Mouse (Mus musculus) neural tube, embryonic 11.5 days (tissue): ENCODE results near the gene Txn2. TPM values are rescaled to one million over a fixed set of nuclear protein-coding genes. Genes with fewer than 3 reads are reported as not detected.

Experiments
- ATAC-seq: fragments of 200-750 bp; cut with Nextera tagmentation; 2 replicates; pipeline ENCODE4 v1.8.0; 2017; ENCODE audit warnings: moderate number of reproducible peaks, mild to moderate bottlenecking, moderate TSS enrichment, moderate library complexity; ENCODE audit not compliant: insufficient read depth, low FRiP score, low TSS enrichment
- DNase-seq: peaks from one replicate; pipeline ENCODE4 v3.0.0-alpha.2; 2015; ENCODE audit warnings: low spot score
- H3K27ac ChIP-seq: fragments of 300-500 bp; sonication (generic); 2 replicates; pipeline ENCODE4 v1.5.1; 2014; ENCODE audit warnings: low read depth, mild to moderate bottlenecking, low read length
- H3K27me3 ChIP-seq: fragments of 300-500 bp; sonication (generic); 2 replicates; pipeline ENCODE4 v1.6.1; 2014; ENCODE audit warnings: mild to moderate bottlenecking, low read length, mixed read lengths; ENCODE audit not compliant: control insufficient read depth, insufficient read depth
- H3K36me3 ChIP-seq: fragments of 300-500 bp; sonication (generic); 2 replicates; pipeline ENCODE4 v1.6.1; 2014; ENCODE audit warnings: mild to moderate bottlenecking, low read length, moderate library complexity, mixed read lengths; ENCODE audit not compliant: control insufficient read depth, insufficient read depth
- H3K4me1 ChIP-seq: fragments of 300-500 bp; sonication (generic); 2 replicates; pipeline ENCODE4 v1.6.1; 2014; ENCODE audit warnings: low read length, mixed read lengths; ENCODE audit not compliant: control insufficient read depth, insufficient read depth
- H3K4me2 ChIP-seq: fragments of 300-500 bp; sonication (generic); 2 replicates; pipeline ENCODE4 v1.6.1; 2014; ENCODE audit warnings: low read depth, mild to moderate bottlenecking, moderate library complexity
- H3K4me3 ChIP-seq: fragments of 300-500 bp; sonication (generic); 2 replicates; pipeline ENCODE4 v1.5.1; 2014; ENCODE audit warnings: low read depth, low read length
- H3K9ac ChIP-seq: fragments of 300-500 bp; sonication (generic); 2 replicates; pipeline ENCODE4 v1.6.1; 2014; ENCODE audit warnings: mild to moderate bottlenecking, low read length
- H3K9me3 ChIP-seq: fragments of 300-500 bp; sonication (generic); 2 replicates; pipeline ENCODE4 v1.6.1; 2016; ENCODE audit warnings: low read length; ENCODE audit not compliant: control insufficient read depth
- WGBS: fragments of 180-500 bp; shearing (Covaris S2); extraction: QIAGEN DNeasy Blood & Tissue Kit; methylation state at CpG from one replicate; pipeline ENCODE4 v1.1.7; 2014; 5-methylcytosine and 5-hydroxymethylcytosine counted together
- polyA plus RNA-seq: library from polyadenylated mRNA; unstranded; fragments of >200 nt; fragmentation: Nextera tagmentation; extraction: Ambion mirVana; gene quantifications from 2 replicates; pipeline ENCODE4 v1.2.1, GENCODE M21; 2014

Txn2 gene
- polyA plus RNA-seq, 1 experiment from 2014 or later: 277 TPM

GRCm38 (mm10) chr15:77892420-77892819 is 36.4 kb downstream of the Txn2 start:
- peak; percentile 3 for DNase-seq
- no peak overlapping the region for H3K9ac ChIP-seq
- H3K27me3 ChIP-seq: no peaks in the 10 kb centered on the region
- no peak overlapping the region for H3K27ac ChIP-seq
- no peak overlapping the region for H3K4me2 ChIP-seq
- H3K36me3 ChIP-seq: no peaks in the 10 kb centered on the region
- no peak overlapping the region for H3K4me3 ChIP-seq
- no peaks in the 10 kb centered on the region for H3K9me3 ChIP-seq
- WGBS: 91% methylated on average over 10 of the region's 10 CpGs
- H3K4me1 ChIP-seq: no peaks in the 10 kb centered on the region
- ATAC-seq: no peak

- Histone ChIP-seq H3K4me3 (no peak overlapping the region), H3K4me2 (no peak overlapping the region), H3K9ac (no peak overlapping the region), H3K27me3 (no peaks in the 10 kb centered on the region), H3K4me1 (no peaks in the 10 kb centered on the region), H3K9me3 (no peaks in the 10 kb centered on the region), H3K27ac (no peak overlapping the region), H3K36me3 (no peaks in the 10 kb centered on the region)
- 86% methylated on average over 8 of the region's 8 CpGs for WGBS
- ATAC-seq: no peak
- peak; percentile 6 for DNase-seq
Measured at GRCm38 (mm10) chr15:77891766-77892165, 37.0 kb downstream of the Txn2 start.

GRCm38 (mm10) chr15:77889761-77890422 is 38.9 kb downstream of the Txn2 start:
- no peaks in the 10 kb centered on the region for H3K4me1 ChIP-seq
- H3K27ac ChIP-seq: no peak overlapping the region
- WGBS: 41% methylated on average over 4 of the region's 4 CpGs
- H3K27me3 ChIP-seq: no peaks in the 10 kb centered on the region
- ATAC-seq (no peak), DNase-seq (no peak)
- no peak overlapping the region for H3K4me2 ChIP-seq
- H3K9ac ChIP-seq: no peak overlapping the region
- H3K9me3 ChIP-seq: no peaks in the 10 kb centered on the region
- no peak overlapping the region for H3K4me3 ChIP-seq
- H3K36me3 ChIP-seq: no peaks in the 10 kb centered on the region

GRCm38 (mm10) chr15:77888286-77888685 is 40.5 kb downstream of the Txn2 start:
- ATAC-seq (no peak), DNase-seq (no peak)
- no peaks in the 10 kb centered on the region for H3K27me3 ChIP-seq
- no peak overlapping the region for H3K27ac ChIP-seq
- WGBS: 68% methylated on average over 7 of the region's 7 CpGs
- no peak overlapping the region for H3K4me2 ChIP-seq
- H3K9ac ChIP-seq: no peak overlapping the region
- H3K36me3 ChIP-seq: no peaks in the 10 kb centered on the region
- no peaks in the 10 kb centered on the region for H3K4me1 ChIP-seq
- H3K9me3 ChIP-seq: no peaks in the 10 kb centered on the region
- no peak overlapping the region for H3K4me3 ChIP-seq

- Histone ChIP-seq H3K4me1 (no peaks in the 10 kb centered on the region), H3K4me3 (no peak overlapping the region), H3K27me3 (no peaks in the 10 kb centered on the region), H3K4me2 (no peak overlapping the region), H3K27ac (no peak overlapping the region), H3K9me3 (no peaks in the 10 kb centered on the region), H3K36me3 (no peaks in the 10 kb centered on the region), H3K9ac (no peak overlapping the region)
- no peak for DNase-seq
- WGBS: 50% methylated on average over 1 of the region's 1 CpGs
- ATAC-seq: no peak
Measured at GRCm38 (mm10) chr15:77887093-77887488, 41.7 kb downstream of the Txn2 start.

- Histone ChIP-seq H3K9ac (no peak overlapping the region), H3K36me3 (no peaks in the 10 kb centered on the region), H3K27me3 (no peaks in the 10 kb centered on the region), H3K4me1 (no peaks in the 10 kb centered on the region), H3K27ac (no peak overlapping the region), H3K4me2 (no peak overlapping the region), H3K4me3 (no peak overlapping the region), H3K9me3 (no peaks in the 10 kb centered on the region)
- ATAC-seq (no peak), DNase-seq (no peak)
- whole genome bisulfite sequencing: 93% methylated on average over 4 of the region's 5 CpGs
Measured at GRCm38 (mm10) chr15:77886369-77887092, 42.3 kb downstream of the Txn2 start.

- DNase-seq (no peak), ATAC-seq (no peak)
- no peak overlapping the region for H3K27ac ChIP-seq
- no peak overlapping the region for H3K4me2 ChIP-seq
- no peak overlapping the region for H3K4me3 ChIP-seq
- no peak overlapping the region for H3K9ac ChIP-seq
- no peaks in the 10 kb centered on the region for H3K27me3 ChIP-seq
- no peaks in the 10 kb centered on the region for H3K4me1 ChIP-seq
- 94% methylated on average over 4 of the region's 4 CpGs for WGBS
- H3K9me3 ChIP-seq: no peaks in the 10 kb centered on the region
- no peaks in the 10 kb centered on the region for H3K36me3 ChIP-seq
Measured at GRCm38 (mm10) chr15:77885945-77886344, 42.9 kb downstream of the Txn2 start.

GRCm38 (mm10) chr15:77885159-77885558 is 43.6 kb downstream of the Txn2 start:
- H3K9ac ChIP-seq: no peak overlapping the region
- ATAC-seq (no peak), DNase-seq (no peak)
- H3K27ac ChIP-seq: no peak overlapping the region
- H3K9me3 ChIP-seq: no peaks in the 10 kb centered on the region
- H3K4me2 ChIP-seq: no peak overlapping the region
- H3K27me3 ChIP-seq: no peaks in the 10 kb centered on the region
- WGBS: 92% methylated on average over 6 of the region's 6 CpGs
- no peaks in the 10 kb centered on the region for H3K4me1 ChIP-seq
- no peak overlapping the region for H3K4me3 ChIP-seq
- H3K36me3 ChIP-seq: no peaks in the 10 kb centered on the region

- no peak overlapping the region for H3K4me2 ChIP-seq
- H3K4me3 ChIP-seq: no peak overlapping the region
- no peak overlapping the region for H3K27ac ChIP-seq
- no peaks in the 10 kb centered on the region for H3K27me3 ChIP-seq
- ATAC-seq: no peak
- H3K9me3 ChIP-seq: no peaks in the 10 kb centered on the region
- peak overlapping the region; percentile 32; the same call in 1 of the 2 replicates for H3K9ac ChIP-seq
- H3K36me3 ChIP-seq: no peaks in the 10 kb centered on the region
- DNase-seq: no peak
- H3K4me1 ChIP-seq: no peaks in the 10 kb centered on the region
- WGBS: 55% methylated on average over 4 of the region's 4 CpGs
Measured at GRCm38 (mm10) chr15:77883697-77884010, 45.2 kb downstream of the Txn2 start.
